Mouse (Mus musculus) kidney, adult 2 months (tissue): ENCODE measurements around the gene Lrrtm1. TPM values are rescaled to one million over a fixed set of nuclear protein-coding genes. Genes with fewer than 3 reads are reported as not detected.

ENCODE experiments used
- DNase-seq: peaks from one replicate; pipeline ENCODE4 v3.0.0; 2021
- H3K27ac ChIP-seq: fragments of 200-500 bp; 2 replicates; pipeline ENCODE4 v1.5.1; 2012; ENCODE audit warnings: low read depth, low read length, control low read depth, inconsistent platforms; ENCODE audit not compliant: insufficient read depth
- H3K27me3 ChIP-seq: fragments of 200-500 bp; replicated peaks from 2 replicates; pipeline ENCODE4 v1.6.1; 2012; ENCODE audit warnings: mild to moderate bottlenecking, moderate library complexity, low read length, inconsistent platforms; ENCODE audit not compliant: control insufficient read depth, insufficient read depth
- H3K36me3 ChIP-seq: fragments of 200-500 bp; 2 replicates; pipeline ENCODE4 v1.6.1; 2012; ENCODE audit warnings: mild to moderate bottlenecking, moderate library complexity, low read length, inconsistent platforms; ENCODE audit not compliant: control insufficient read depth, insufficient read depth
- H3K4me1 ChIP-seq: fragments of 200-500 bp; 2 replicates; pipeline ENCODE4 v1.6.1; 2011; ENCODE audit warnings: low read length; ENCODE audit not compliant: control insufficient read depth, insufficient read depth
- H3K4me3 ChIP-seq: fragments of 200-500 bp; 2 replicates; pipeline ENCODE4 v1.5.1; 2011; ENCODE audit warnings: mild to moderate bottlenecking, low read depth, low read length, control low read depth; ENCODE audit not compliant: insufficient read depth
- CTCF ChIP-seq: fragments of 200-500 bp; conservative IDR thresholded peaks from 2 replicates; pipeline ENCODE4 v1.5.1; 2011; ENCODE audit warnings: low read depth, mild to moderate bottlenecking, control low read depth, low read length, moderate library complexity, mixed read lengths; ENCODE audit not compliant: insufficient read depth, insufficient read length
- POLR2A ChIP-seq: fragments of 200-500 bp; IDR thresholded peaks from one replicate; pipeline ENCODE4 v1.6.1; 2011; ENCODE audit warnings: low read depth, low read length, control low read depth
- WGBS: fragments of 180-500 bp; shearing (Covaris S2); methylation state at CpG from one replicate; pipeline ENCODE4 v1.1.7; 2018; 5-methylcytosine and 5-hydroxymethylcytosine counted together
- polyA plus RNA-seq: library from polyadenylated mRNA; depleted of rRNA; stranded (reverse); fragments of >200 nt; gene quantifications from 2 replicates; pipeline ENCODE4 v1.2.3, GENCODE M21; 2012

The Lrrtm1 gene
- polyA plus RNA-seq, 1 experiment, result 0.67 TPM

DNA sequence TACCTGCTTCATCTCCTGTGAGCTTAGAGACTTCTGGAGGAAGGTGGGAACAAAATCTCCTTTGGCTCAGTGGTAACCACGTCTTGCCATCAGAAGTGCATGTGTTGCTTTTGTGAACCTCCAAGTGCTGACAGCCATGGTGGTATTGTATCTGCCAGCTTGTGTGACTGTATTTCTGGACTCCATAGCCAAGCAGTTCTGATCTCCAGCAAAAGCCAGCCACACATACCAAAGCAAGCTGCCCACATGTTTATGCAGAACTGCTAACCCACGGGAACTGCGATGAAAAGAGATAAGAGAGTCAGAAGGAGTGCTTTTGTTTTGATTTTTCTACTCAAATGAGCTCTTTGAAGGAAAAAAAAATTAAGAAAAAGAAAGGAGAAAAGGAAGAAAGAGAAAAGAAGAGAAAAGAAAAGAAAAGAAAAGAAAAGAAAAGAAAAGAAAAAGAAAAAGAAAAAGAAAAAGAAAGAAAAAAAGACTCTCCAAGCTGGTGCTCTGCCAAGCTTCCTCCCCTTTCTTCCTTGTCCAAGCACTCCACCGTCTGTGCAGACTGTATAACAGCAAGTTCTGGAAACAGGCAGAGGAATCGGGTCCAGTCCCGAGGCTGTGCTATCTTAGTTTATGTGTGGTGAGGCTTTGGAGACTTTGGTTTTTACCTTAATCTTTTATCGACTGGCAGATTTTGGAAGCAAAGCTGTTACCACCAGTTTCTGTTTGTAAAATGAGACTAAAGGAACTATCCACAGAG, 15.0 kb downstream of the Lrrtm1 start:
- no peaks in the 10 kb centered on the region for H3K4me1 ChIP-seq
- no peaks in the 10 kb centered on the region for H3K27me3 ChIP-seq
- H3K27ac ChIP-seq, result no peak overlapping the region
- H3K36me3 ChIP-seq, result no peaks in the 10 kb centered on the region
- TF ChIP-seq CTCF (peak; percentile 60), POLR2A (no peak)
- DNase-seq, result peak; percentile 27
- H3K4me3 ChIP-seq, result no peak overlapping the region
- WGBS, result 34% methylated on average over 7 of the region's 7 CpGs

DNA sequence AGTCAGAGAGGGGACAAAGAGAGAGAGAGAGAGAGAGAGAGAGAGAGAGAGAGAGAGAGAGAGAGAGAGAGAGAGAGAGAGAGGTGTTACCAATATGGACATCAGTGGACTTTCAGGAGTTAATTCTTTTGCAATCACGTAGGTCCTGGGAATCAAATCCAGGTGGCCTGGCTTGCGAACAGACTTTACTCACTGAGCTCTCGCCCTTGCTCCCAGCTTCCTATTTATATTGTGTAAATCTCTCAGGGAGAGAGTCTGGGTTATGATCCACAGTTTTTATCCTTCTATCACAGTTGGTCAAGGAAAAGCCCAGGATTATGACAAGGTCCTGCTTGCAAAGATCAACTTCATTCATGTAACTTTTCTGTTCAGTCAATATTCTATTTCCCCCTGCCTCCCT, 22.7 kb downstream of the Lrrtm1 start:
- no peak overlapping the region for H3K27ac ChIP-seq
- H3K36me3 ChIP-seq, result no peaks in the 10 kb centered on the region
- no peaks in the 10 kb centered on the region for H3K27me3 ChIP-seq
- H3K4me3 ChIP-seq, result no peak overlapping the region
- no peak for DNase-seq
- TF ChIP-seq CTCF (no peak), POLR2A (no peak)
- WGBS, result 67% methylated on average over 3 of the region's 3 CpGs
- H3K4me1 ChIP-seq, result no peaks in the 10 kb centered on the region

DNA sequence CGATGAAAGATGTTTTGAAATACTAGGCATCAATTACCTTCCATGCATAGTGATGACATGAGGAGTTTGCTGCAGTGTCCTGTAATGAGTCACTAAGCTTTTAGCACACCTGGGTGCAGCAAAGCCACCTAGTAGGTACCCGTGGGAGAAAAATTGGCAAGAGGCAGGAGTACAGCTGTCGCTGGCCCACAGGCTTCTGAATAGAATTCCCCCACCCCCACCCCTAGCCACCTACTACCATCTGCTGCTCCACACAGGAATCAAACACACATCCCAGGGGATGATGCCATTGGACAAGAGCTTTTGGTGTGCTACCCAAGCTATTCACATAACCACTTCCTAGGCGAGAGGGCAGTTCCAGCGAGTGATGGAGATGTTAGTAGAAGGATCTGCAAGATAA, 36.3 kb downstream of the Lrrtm1 start:
- TF ChIP-seq POLR2A (no peak), CTCF (no peak)
- 83% methylated on average over 5 of the region's 5 CpGs for WGBS
- Histone ChIP-seq H3K27ac (no peak overlapping the region), H3K4me3 (no peak overlapping the region), H3K36me3 (no peaks in the 10 kb centered on the region), H3K27me3 (no peaks in the 10 kb centered on the region), H3K4me1 (no peaks in the 10 kb centered on the region)
- no peak for DNase-seq

DNA sequence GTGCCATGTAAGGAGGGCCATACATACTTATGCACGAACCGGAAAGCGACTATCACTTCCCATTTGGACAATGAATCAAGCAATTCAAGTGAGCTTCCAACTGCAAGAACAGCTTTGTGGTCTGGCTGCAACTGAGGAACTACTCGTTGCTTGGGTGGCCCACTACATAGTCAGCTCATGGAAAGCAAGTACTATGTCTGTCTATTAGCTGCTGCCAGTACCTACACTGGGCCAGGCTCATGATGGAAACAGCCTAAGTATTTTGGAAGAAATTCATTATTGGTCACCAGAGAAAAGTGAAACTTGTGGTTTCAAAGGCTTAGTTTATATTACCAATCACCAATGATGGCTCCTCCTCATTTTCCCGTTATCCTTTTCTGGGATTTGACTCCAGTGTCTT, 43.8 kb downstream of the Lrrtm1 start:
- H3K27me3 ChIP-seq, result no peaks in the 10 kb centered on the region
- DNase-seq, result no peak

DNA sequence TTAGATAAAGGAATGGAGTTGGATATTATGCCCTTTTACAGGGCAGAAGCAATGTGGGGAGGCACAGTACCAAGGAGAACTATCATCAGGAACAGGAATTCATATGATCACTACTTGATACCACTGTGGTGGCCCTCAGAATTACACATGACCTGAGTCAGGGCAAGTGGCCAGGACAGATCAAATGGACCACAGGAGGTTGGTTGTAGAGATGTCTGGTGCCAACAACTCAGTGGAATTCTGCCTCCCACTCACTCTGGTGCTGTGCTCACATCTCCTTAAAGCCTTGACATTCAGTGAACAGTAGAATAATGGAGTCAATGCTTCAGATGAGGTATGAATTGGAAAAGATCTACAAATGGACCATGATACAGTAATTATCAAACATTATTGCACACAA, 45.9 kb downstream of the Lrrtm1 start:
- no peak overlapping the region for H3K27ac ChIP-seq
- H3K4me1 ChIP-seq, result no peaks in the 10 kb centered on the region
- no peak for DNase-seq
- no peaks in the 10 kb centered on the region; the same call in 1 of the 2 replicates for H3K27me3 ChIP-seq
- no peaks in the 10 kb centered on the region for H3K36me3 ChIP-seq
- TF ChIP-seq POLR2A, result no peak
- TF ChIP-seq CTCF, result no peak
- H3K4me3 ChIP-seq, result no peak overlapping the region

More for the DNA sequence above, 43.8 kb downstream of the Lrrtm1 start:
- TF ChIP-seq CTCF, result no peak
- TF ChIP-seq POLR2A, result no peak
- H3K36me3 ChIP-seq, result no peaks in the 10 kb centered on the region
- H3K4me1 ChIP-seq, result no peaks in the 10 kb centered on the region
- no peak overlapping the region for H3K4me3 ChIP-seq
- WGBS, result 78% methylated on average over 5 of the region's 5 CpGs
- no peak overlapping the region for H3K27ac ChIP-seq

DNA sequence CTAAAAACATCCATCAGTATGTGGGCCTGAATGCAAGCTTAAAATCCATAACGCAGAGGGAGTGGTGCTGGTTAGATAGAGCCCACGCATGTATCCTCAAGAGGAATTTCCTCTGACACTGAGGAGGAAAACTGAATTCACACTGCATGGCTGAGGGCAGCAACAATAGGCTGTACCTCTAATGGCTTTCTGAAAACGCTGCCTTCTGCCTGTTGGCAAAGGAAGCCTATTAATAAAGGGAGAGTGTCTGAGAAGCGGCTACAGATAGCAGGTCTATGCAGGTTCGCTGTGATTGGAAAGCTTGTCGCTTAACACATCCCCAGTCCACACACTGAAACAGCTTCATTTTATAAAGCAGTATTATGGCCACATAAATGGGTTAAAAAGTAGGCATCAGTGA, 48.9 kb downstream of the Lrrtm1 start:
- H3K4me3 ChIP-seq, result no peak overlapping the region
- 78% methylated on average over 6 of the region's 6 CpGs for WGBS
- no peaks in the 10 kb centered on the region for H3K4me1 ChIP-seq
- TF ChIP-seq CTCF (no peak), POLR2A (no peak)
- H3K36me3 ChIP-seq, result no peaks in the 10 kb centered on the region
- DNase-seq, result no peak
- no peak overlapping the region for H3K27ac ChIP-seq
- H3K27me3 ChIP-seq, result no peaks in the 10 kb centered on the region; the same call in 1 of the 2 replicates

DNA sequence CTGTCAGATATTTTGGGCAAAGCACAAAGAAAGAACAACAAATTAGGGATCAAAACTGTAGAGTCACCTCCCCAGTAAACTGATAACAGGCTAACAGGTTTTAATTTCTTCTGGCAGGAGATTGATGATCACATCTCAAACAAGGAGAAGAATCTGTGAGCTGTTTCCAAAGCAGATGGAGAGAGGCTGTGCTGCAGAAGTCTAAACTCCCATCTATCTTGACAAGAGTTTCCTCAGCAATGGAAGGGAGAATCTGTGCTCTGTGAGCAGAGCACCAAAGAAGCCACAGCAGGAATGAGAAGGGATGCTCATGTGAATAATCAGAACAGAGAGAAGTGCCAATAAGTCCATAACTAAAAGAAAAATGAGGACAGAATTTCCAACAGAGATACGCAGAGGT, 58.8 kb downstream of the Lrrtm1 start:
- TF ChIP-seq POLR2A, result no peak
- TF ChIP-seq CTCF, result no peak
- Histone ChIP-seq H3K27ac (no peak overlapping the region), H3K27me3 (no peaks in the 10 kb centered on the region), H3K4me1 (no peaks in the 10 kb centered on the region), H3K4me3 (no peak overlapping the region), H3K36me3 (no peaks in the 10 kb centered on the region)
- DNase-seq, result no peak
- 81% methylated on average over 1 of the region's 1 CpGs for WGBS
